Mouse (Mus musculus) lung, postnatal 0 days (tissue): ENCODE results near the gene Lef1. TPM values are rescaled to one million over a fixed set of nuclear protein-coding genes. Genes with fewer than 3 reads are reported as not detected.

Experiments used
- ATAC-seq: fragments of 200-750 bp; cut with Nextera tagmentation; 2 replicates; pipeline ENCODE4 v1.8.0; 2017; ENCODE audit warnings: moderate library complexity
- DNase-seq: peaks from one replicate; pipeline ENCODE4 v3.0.0-alpha.2; 2016; ENCODE audit warnings: low spot score
- H3K27ac ChIP-seq: fragments of 300-500 bp; sonication (generic); 2 replicates; pipeline ENCODE4 v1.5.1; 2014; ENCODE audit warnings: antibody characterized with exemption, mild to moderate bottlenecking, low read length, mixed read lengths
- H3K27me3 ChIP-seq: fragments of 300-500 bp; sonication (generic); replicated peaks from 2 replicates; pipeline ENCODE4 v1.6.1; 2014; ENCODE audit warnings: low read length, mixed read lengths; ENCODE audit not compliant: insufficient read depth
- H3K36me3 ChIP-seq: fragments of 300-500 bp; sonication (generic); 2 replicates; pipeline ENCODE4 v1.6.1; 2014; ENCODE audit warnings: low read length, mixed read lengths; ENCODE audit not compliant: insufficient read depth
- H3K4me1 ChIP-seq: fragments of 300-500 bp; sonication (generic); 2 replicates; pipeline ENCODE4 v1.6.1; 2014; ENCODE audit warnings: antibody characterized with exemption, low read depth, low read length, mixed read lengths; ENCODE audit not compliant: insufficient read depth
- H3K4me2 ChIP-seq: fragments of 300-500 bp; sonication (generic); replicated peaks from 2 replicates; pipeline ENCODE4 v1.6.1; 2014; ENCODE audit warnings: low read depth, mild to moderate bottlenecking, low read length, moderate library complexity, mixed read lengths
- H3K4me3 ChIP-seq: fragments of 300-500 bp; sonication (generic); 2 replicates; pipeline ENCODE4 v1.5.1; 2014; ENCODE audit warnings: low read depth, low read length
- H3K9ac ChIP-seq: fragments of 300-500 bp; sonication (generic); replicated peaks from 2 replicates; pipeline ENCODE4 v1.6.1; 2014; ENCODE audit warnings: low read depth, mild to moderate bottlenecking
- H3K9me3 ChIP-seq: fragments of 300-500 bp; sonication (generic); 2 replicates; pipeline ENCODE4 v1.6.1; 2016; ENCODE audit warnings: low read length, mixed read lengths
- CTCF ChIP-seq: IDR thresholded peaks from 2 replicates; pipeline ENCODE4 v1.5.1; 2016; ENCODE audit warnings: antibody characterized with exemption, mild to moderate bottlenecking
- EP300 ChIP-seq: IDR thresholded peaks from 2 replicates; pipeline ENCODE4 v1.6.1; 2016; ENCODE audit warnings: antibody characterized with exemption, mild to moderate bottlenecking, control low read depth
- WGBS: fragments of 180-500 bp; shearing (Covaris S2); extraction: QIAGEN DNeasy Blood & Tissue Kit; methylation state at CpG from one replicate; pipeline ENCODE4 v1.1.7; 2014; 5-methylcytosine and 5-hydroxymethylcytosine counted together
- polyA plus RNA-seq: library from polyadenylated mRNA; unstranded; fragments of >200 nt; fragmentation: Nextera tagmentation; extraction: Ambion mirVana; gene quantifications from 2 replicates; pipeline ENCODE4 v1.2.1, GENCODE M21; 2015

The Lef1 gene
- polyA plus RNA-seq, 1 experiment from 2014 or later: 6.2 TPM

- H3K9ac ChIP-seq: no peak overlapping the region
- H3K36me3 ChIP-seq: no peaks in the 10 kb centered on the region
- ATAC-seq (no peak), DNase-seq (no peak)
- no peak overlapping the region for H3K4me3 ChIP-seq
- no peak for TF ChIP-seq EP300
- no peak for TF ChIP-seq CTCF
- H3K9me3 ChIP-seq: no peaks in the 10 kb centered on the region
- 84% methylated on average over 4 of the region's 4 CpGs for WGBS
- no peaks in the 10 kb centered on the region for H3K4me1 ChIP-seq
- no peaks in the 10 kb centered on the region for H3K27me3 ChIP-seq
- no peak overlapping the region for H3K27ac ChIP-seq
- H3K4me2 ChIP-seq: no peak overlapping the region
Observed at GRCm38 (mm10) chr3:131073946-131074345, 36.3 kb upstream of the Lef1 start.

DNA sequence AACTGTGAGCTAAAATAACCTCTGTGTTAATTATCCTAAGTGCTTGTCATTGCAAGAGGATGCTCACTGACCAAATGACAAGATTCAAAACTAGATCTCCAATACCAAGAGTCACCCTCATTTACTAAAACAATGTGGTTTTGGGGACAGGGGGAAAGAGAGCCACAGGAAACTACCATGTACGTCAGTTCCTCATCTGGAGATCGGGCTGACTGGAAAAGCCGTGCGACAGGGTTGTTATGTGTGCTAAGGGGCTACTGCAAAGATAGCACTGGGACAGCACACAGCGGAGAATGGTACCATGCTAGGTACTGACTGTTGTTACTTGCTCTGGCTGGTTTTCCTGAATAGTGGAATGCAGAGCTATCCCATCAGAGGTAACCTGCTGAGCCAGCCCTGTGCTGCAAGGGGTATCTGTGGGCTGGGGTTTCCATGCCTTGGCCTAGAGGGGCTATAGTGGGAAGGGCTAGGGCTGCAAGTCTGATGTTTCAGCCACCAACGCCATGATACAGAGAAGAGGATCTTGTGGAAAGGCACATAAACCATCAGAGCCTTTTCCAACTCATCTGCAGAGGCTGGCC is 32.1 kb upstream of the Lef1 start:
- no peaks in the 10 kb centered on the region for H3K9me3 ChIP-seq
- 75% methylated on average over 6 of the region's 6 CpGs for WGBS
- TF ChIP-seq CTCF: no peak
- no peak for TF ChIP-seq EP300
- H3K9ac ChIP-seq: no peak overlapping the region
- H3K27me3 ChIP-seq: no peaks in the 10 kb centered on the region
- H3K4me3 ChIP-seq: no peak overlapping the region
- DNase-seq: no peak
- H3K36me3 ChIP-seq: no peaks in the 10 kb centered on the region
- H3K4me2 ChIP-seq: no peak overlapping the region
- H3K4me1 ChIP-seq: no peaks in the 10 kb centered on the region
- no peak overlapping the region for H3K27ac ChIP-seq
- ATAC-seq: no peak

DNA sequence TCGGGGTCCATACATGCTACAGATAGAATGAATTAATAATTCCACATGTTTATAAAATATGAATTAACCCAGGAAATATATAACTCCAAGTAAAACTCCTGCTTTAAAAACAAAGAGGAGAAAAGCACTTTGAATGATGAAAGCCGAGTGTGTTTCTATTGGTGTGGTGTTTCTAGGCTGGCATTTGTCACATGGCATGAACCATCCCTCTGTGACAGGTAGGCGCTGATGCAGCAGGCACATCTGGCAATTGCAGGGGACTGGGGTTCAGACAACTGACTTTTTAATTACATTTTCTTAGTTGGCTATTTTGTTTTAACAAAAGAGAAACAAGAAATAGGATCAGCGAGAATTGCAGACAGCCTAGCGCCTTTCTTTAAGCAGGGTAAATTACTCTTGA is 31.6 kb upstream of the Lef1 start:
- ATAC-seq (no peak), DNase-seq (no peak)
- TF ChIP-seq EP300 (no peak), CTCF (no peak)
- Histone ChIP-seq H3K4me1 (no peaks in the 10 kb centered on the region), H3K4me2 (no peak overlapping the region), H3K9ac (no peak overlapping the region), H3K4me3 (no peak overlapping the region), H3K9me3 (no peaks in the 10 kb centered on the region), H3K27me3 (no peaks in the 10 kb centered on the region), H3K36me3 (no peaks in the 10 kb centered on the region), H3K27ac (no peak overlapping the region)
- 68% methylated on average over 5 of the region's 5 CpGs for WGBS

- TF ChIP-seq EP300: no peak
- TF ChIP-seq CTCF: no peak
- Histone ChIP-seq H3K4me3 (no peak overlapping the region), H3K36me3 (no peaks in the 10 kb centered on the region), H3K27ac (no peak overlapping the region), H3K4me1 (peaks cover 6% of the 10 kb centered on the region; the same call in 1 of the 2 replicates), H3K27me3 (no peaks in the 10 kb centered on the region), H3K4me2 (no peak overlapping the region), H3K9me3 (no peaks in the 10 kb centered on the region), H3K9ac (no peak overlapping the region)
- ATAC-seq (no peak), DNase-seq (peak; percentile 28)
- WGBS: 74% methylated on average over 6 of the region's 6 CpGs
Observed at GRCm38 (mm10) chr3:131083722-131084121, 26.5 kb upstream of the Lef1 start.

- 12% methylated on average over 30 of the region's 30 CpGs for WGBS
- Histone ChIP-seq H3K4me2 (peak overlapping the region; percentile 55), H3K27ac (no peak overlapping the region), H3K27me3 (no peaks in the 10 kb centered on the region), H3K36me3 (no peaks in the 10 kb centered on the region), H3K9me3 (no peaks in the 10 kb centered on the region), H3K4me3 (peak overlapping the region; percentile 36), H3K4me1 (peaks cover 6% of the 10 kb centered on the region; the same call in 1 of the 2 replicates), H3K9ac (0 out of 2 replicates have a peak overlapping the region, but pooled peaks have one; percentile 8)
- peak; percentile 52 for DNase-seq
- ATAC-seq: peak; percentile 67
- TF ChIP-seq EP300: no peak
- TF ChIP-seq CTCF: no peak
Observed at GRCm38 (mm10) chr3:131084718-131085561, 25.3 kb upstream of the Lef1 start.

DNA sequence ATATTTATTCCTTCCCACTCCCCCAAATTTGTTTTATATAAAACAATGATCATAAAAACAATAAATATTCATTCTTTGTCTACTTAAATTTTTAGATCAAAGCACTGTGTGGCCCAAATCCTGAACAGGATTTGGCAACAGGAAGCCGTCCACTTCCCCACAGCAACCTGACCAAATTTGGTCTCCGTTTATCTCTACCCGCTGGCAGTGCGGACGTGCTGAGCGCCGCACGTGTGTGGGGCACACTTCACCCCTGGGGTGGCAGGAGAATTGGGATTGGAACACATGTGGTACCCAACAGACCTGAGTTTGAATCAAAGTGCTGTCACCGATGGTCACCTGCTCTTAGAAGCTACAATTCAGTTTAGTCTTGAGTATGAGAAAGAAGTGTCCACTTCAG is 24.3 kb upstream of the Lef1 start:
- 62% methylated on average over 9 of the region's 9 CpGs for WGBS
- no peak overlapping the region for H3K4me3 ChIP-seq
- H3K27me3 ChIP-seq: no peaks in the 10 kb centered on the region
- H3K36me3 ChIP-seq: no peaks in the 10 kb centered on the region
- no peak overlapping the region for H3K4me2 ChIP-seq
- DNase-seq (no peak), ATAC-seq (no peak)
- H3K9me3 ChIP-seq: no peaks in the 10 kb centered on the region
- H3K4me1 ChIP-seq: peaks cover 6% of the 10 kb centered on the region; the same call in 1 of the 2 replicates
- H3K9ac ChIP-seq: no peak overlapping the region
- no peak overlapping the region for H3K27ac ChIP-seq
- TF ChIP-seq CTCF (no peak), EP300 (no peak)
